Mouse (Mus musculus): ENCODE measurements at regions not wholly inside any gene's neighbourhood (a gene's known extent, or its start where the extent isn't known, plus 50 kb on each side); places are given as distances from the start of the nearest gene placed in this dataset.
"Not testable (repeated sequence)": the region's sequence is repeated elsewhere in the genome, so short reads cannot be mapped to it uniquely, and the experiment has no call there.

DNA sequence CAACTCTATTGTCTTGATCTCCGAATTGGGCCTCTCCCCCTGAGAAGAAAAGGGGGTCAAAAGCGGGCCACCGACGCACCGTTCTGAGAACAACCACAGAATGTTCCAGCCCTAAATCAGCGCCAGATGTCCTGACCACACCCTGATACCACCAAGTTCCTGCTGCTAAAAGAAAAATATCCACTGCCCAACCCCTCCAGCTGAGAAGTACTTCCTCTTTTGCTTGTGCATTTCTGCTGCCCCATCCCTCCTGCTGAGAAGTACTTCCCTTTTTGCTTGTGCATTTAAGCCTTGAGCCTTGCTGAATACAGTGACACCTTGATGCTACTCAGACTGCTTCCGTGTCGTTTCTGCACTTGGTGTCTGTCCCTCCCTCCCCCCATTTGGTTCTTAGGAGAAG, 287.2 kb upstream of the Amd2 start:
- not testable (repeated sequence) for TF ChIP-seq POLR2A (IDR thresholded peaks at IDR 0.05; ENCODE audit: borderline replicate concordance, insufficient read depth, low read length); CTCF (IDR thresholded peaks at IDR 0.05; ENCODE audit: borderline replicate concordance, insufficient read depth, low read depth, low read length)
